Mouse (Mus musculus): ENCODE results near the gene Olfr487. TPM values are rescaled to one million over a fixed set of nuclear protein-coding genes. Genes with fewer than 3 reads are reported as not detected.
"Not testable (repeated sequence)": the region's sequence is repeated elsewhere in the genome, so short reads cannot be mapped to it uniquely, and the experiment has no call there.

Olfr487 gene
- polyA plus RNA-seq (2016; fragmentation: Nextera tagmentation; extraction: Ambion mirVana), result not detected in 2 replicates

- not testable (repeated sequence) for H3K4me2 ChIP-seq (replicated peaks); H3K9ac ChIP-seq; H3K27me3 ChIP-seq; H3K36me3 ChIP-seq; H3K4me1 ChIP-seq; ATAC-seq (ENCODE audit: insufficient number of reproducible peaks, insufficient read depth, low FRiP score, low TSS enrichment); H3K4me3 ChIP-seq; H3K9me3 ChIP-seq; H3K27ac ChIP-seq
These were observed at the start of gene Olfr487 for GRCm38 (mm10) chr7:108214536-108214935. Gene Olfr487, minus strand, starts transcription at chr7:108214636.

- H3K9me3 ChIP-seq, result no peaks in the 10 kb centered on the region
- ATAC-seq (ENCODE audit: insufficient number of reproducible peaks, insufficient read depth, low FRiP score, low TSS enrichment), result no peak
- no peaks in the 10 kb centered on the region for H3K4me1 ChIP-seq
- no peaks in the 10 kb centered on the region for H3K27me3 ChIP-seq
- H3K9ac ChIP-seq, result no peak within 1 kb of the TSS
- no peak within 1 kb of the TSS for H3K4me3 ChIP-seq
- H3K36me3 ChIP-seq, result no peaks in the 10 kb centered on the region
- no peak within 1 kb of the TSS for H3K27ac ChIP-seq
- no peak within 1 kb of the TSS for H3K4me2 ChIP-seq (replicated peaks)
These were observed 43.8 kb upstream of the Olfr487 start, which contains the start of gene Olfr488 for GRCm38 (mm10) chr7:108258247-108258646. Gene Olfr488, minus strand, starts transcription at chr7:108258347.

- 73% methylated on average over 3 of the region's 3 CpGs for WGBS
- Histone ChIP-seq H3K9me3 (no peaks in the 10 kb centered on the region), H3K4me3 (no peak overlapping the region), H3K4me1 (no peaks in the 10 kb centered on the region), H3K27me3 (no peaks in the 10 kb centered on the region), H3K36me3 (no peaks in the 10 kb centered on the region), H3K4me2 (replicated peaks) (no peak overlapping the region), H3K27ac (no peak overlapping the region), H3K9ac (no peak overlapping the region)
- ATAC-seq (ENCODE audit: insufficient number of reproducible peaks, insufficient read depth, low FRiP score, low TSS enrichment), result no peak
These were observed 19.1 kb upstream of the Olfr487 start for GRCm38 (mm10) chr7:108233551-108233950.

GRCm38 (mm10) chr7:108196938-108197337 lies 17.5 kb downstream of the Olfr487 start:
- WGBS, result 54% methylated on average over 6 of the region's 6 CpGs
- H3K9ac ChIP-seq, result no peak overlapping the region
- H3K36me3 ChIP-seq, result no peaks in the 10 kb centered on the region

GRCm38 (mm10) chr7:108196337-108196736 lies 18.1 kb downstream of the Olfr487 start:
- 52% methylated on average over 3 of the region's 3 CpGs for WGBS
- not testable (repeated sequence) for H3K4me3 ChIP-seq; H3K27ac ChIP-seq; H3K9me3 ChIP-seq; ATAC-seq (ENCODE audit: insufficient number of reproducible peaks, insufficient read depth, low FRiP score, low TSS enrichment); H3K9ac ChIP-seq; H3K27me3 ChIP-seq; H3K4me1 ChIP-seq; H3K36me3 ChIP-seq; H3K4me2 ChIP-seq (replicated peaks)

More at GRCm38 (mm10) chr7:108196938-108197337, 17.5 kb downstream of the Olfr487 start:
- Histone ChIP-seq H3K4me2 (replicated peaks) (no peak overlapping the region), H3K4me3 (no peak overlapping the region), H3K27me3 (no peaks in the 10 kb centered on the region), H3K27ac (no peak overlapping the region), H3K9me3 (no peaks in the 10 kb centered on the region), H3K4me1 (no peaks in the 10 kb centered on the region)
- no peak for ATAC-seq (ENCODE audit: insufficient number of reproducible peaks, insufficient read depth, low FRiP score, low TSS enrichment)

GRCm38 (mm10) chr7:108192714-108193113 lies 21.7 kb downstream of the Olfr487 start:
- 56% methylated on average over 1 of the region's 1 CpGs for WGBS
- not testable (repeated sequence) for H3K4me1 ChIP-seq; H3K9me3 ChIP-seq; H3K27me3 ChIP-seq; H3K4me2 ChIP-seq (replicated peaks); ATAC-seq (ENCODE audit: insufficient number of reproducible peaks, insufficient read depth, low FRiP score, low TSS enrichment); H3K27ac ChIP-seq; H3K36me3 ChIP-seq; H3K9ac ChIP-seq; H3K4me3 ChIP-seq

- H3K4me2 ChIP-seq (replicated peaks); H3K36me3 ChIP-seq; H3K27me3 ChIP-seq; H3K27ac ChIP-seq; H3K9ac ChIP-seq; H3K4me1 ChIP-seq; H3K4me3 ChIP-seq; ATAC-seq (ENCODE audit: insufficient number of reproducible peaks, insufficient read depth, low FRiP score, low TSS enrichment); H3K9me3 ChIP-seq: not testable (repeated sequence)
- 53% methylated on average over 2 of the region's 2 CpGs for WGBS
These were observed 23.2 kb downstream of the Olfr487 start for GRCm38 (mm10) chr7:108191196-108191595.

- H3K27ac ChIP-seq; H3K27me3 ChIP-seq; H3K4me2 ChIP-seq (replicated peaks); H3K9ac ChIP-seq; H3K9me3 ChIP-seq; H3K36me3 ChIP-seq; H3K4me3 ChIP-seq; H3K4me1 ChIP-seq; ATAC-seq (ENCODE audit: insufficient number of reproducible peaks, insufficient read depth, low FRiP score, low TSS enrichment): not testable (repeated sequence)
- 89% methylated on average over 2 of the region's 2 CpGs for WGBS
These were observed 29.2 kb downstream of the Olfr487 start for GRCm38 (mm10) chr7:108185237-108185636.

GRCm38 (mm10) chr7:108184401-108184800 lies 30.0 kb downstream of the Olfr487 start:
- H3K4me2 ChIP-seq (replicated peaks); H3K9me3 ChIP-seq; H3K9ac ChIP-seq; H3K4me1 ChIP-seq; H3K27ac ChIP-seq; H3K4me3 ChIP-seq; H3K27me3 ChIP-seq; H3K36me3 ChIP-seq; ATAC-seq (ENCODE audit: insufficient number of reproducible peaks, insufficient read depth, low FRiP score, low TSS enrichment): not testable (repeated sequence)
- WGBS, result 77% methylated on average over 3 of the region's 3 CpGs

- ATAC-seq (ENCODE audit: insufficient number of reproducible peaks, insufficient read depth, low FRiP score, low TSS enrichment); H3K9ac ChIP-seq; H3K4me3 ChIP-seq; H3K9me3 ChIP-seq; H3K4me1 ChIP-seq; H3K4me2 ChIP-seq (replicated peaks); H3K27me3 ChIP-seq; H3K36me3 ChIP-seq; H3K27ac ChIP-seq: not testable (repeated sequence)
- WGBS, result 93% methylated on average over 1 of the region's 1 CpGs
These were observed 41.8 kb downstream of the Olfr487 start, which contains the start of gene Olfr486 for GRCm38 (mm10) chr7:108172642-108173041. Gene Olfr486, minus strand, starts transcription at chr7:108172742.

- no peak for ATAC-seq (ENCODE audit: insufficient number of reproducible peaks, insufficient read depth, low FRiP score, low TSS enrichment)
- no peak within 1 kb of the TSS for H3K4me2 ChIP-seq (replicated peaks)
These were observed 54.7 kb downstream of the Olfr487 start, which contains the start of gene Olfr485 for GRCm38 (mm10) chr7:108159771-108160170. Gene Olfr485, minus strand, starts transcription at chr7:108159871.

More at GRCm38 (mm10) chr7:108159771-108160170, 54.7 kb downstream of the Olfr487 start, which contains the start of gene Olfr485:
- H3K36me3 ChIP-seq, result no peaks in the 10 kb centered on the region
- H3K27ac ChIP-seq, result no peak within 1 kb of the TSS
- H3K4me1 ChIP-seq, result no peaks in the 10 kb centered on the region
- no peak within 1 kb of the TSS for H3K4me3 ChIP-seq
- no peaks in the 10 kb centered on the region for H3K9me3 ChIP-seq
- no peaks in the 10 kb centered on the region for H3K27me3 ChIP-seq
- H3K9ac ChIP-seq, result no peak within 1 kb of the TSS

Data from embryonic facial prominence, embryonic 12.5 days (tissue).